Mouse (Mus musculus) neutrophil, adult 5-6 weeks (primary cell): Measurements from ENCODE around the gene Wnt3. TPM values are rescaled to one million over a fixed set of nuclear protein-coding genes. Genes with fewer than 3 reads are reported as not detected.

Source experiments
- ATAC-seq: fragments of 151-379, 151-347 bp; 2 replicates; pipeline ENCODE4 v1.8.0; 2017; ENCODE audit warnings: mild to moderate bottlenecking, moderate TSS enrichment; ENCODE audit not compliant: insufficient number of reproducible peaks, poor library complexity, low FRiP score, severe bottlenecking; ENCODE audit errors: extremely low read depth
- total RNA-seq: library from RNA; stranded (forward); fragments of 200-1000 nt; gene quantifications from 2 replicates; pipeline ENCODE4 v1.2.3, GENCODE M21; 2017

The Wnt3 gene
- total RNA-seq, 1 experiment from 2014 or later, result not detected

GRCm38 (mm10) chr11:103829956-103830355 is 56.0 kb downstream of the Wnt3 start:
- ATAC-seq, result no peak

GRCm38 (mm10) chr11:103830476-103830875 is 56.5 kb downstream of the Wnt3 start:
- ATAC-seq, result no peak

GRCm38 (mm10) chr11:103831766-103832165 is 57.8 kb downstream of the Wnt3 start:
- ATAC-seq, result no peak

GRCm38 (mm10) chr11:103832331-103832730 is 58.4 kb downstream of the Wnt3 start:
- no peak for ATAC-seq

GRCm38 (mm10) chr11:103838955-103839354 is 65.0 kb downstream of the Wnt3 start:
- no peak for ATAC-seq

- no peak for ATAC-seq
These were observed 66.9 kb downstream of the Wnt3 start for GRCm38 (mm10) chr11:103840834-103841233.

- ATAC-seq, result no peak
These were observed 74.3 kb downstream of the Wnt3 start for GRCm38 (mm10) chr11:103848287-103848686.

GRCm38 (mm10) chr11:103852590-103853283 is 78.8 kb downstream of the Wnt3 start:
- ATAC-seq, result no peak

GRCm38 (mm10) chr11:103853284-103853920 is 79.5 kb downstream of the Wnt3 start:
- no peak for ATAC-seq

- no peak for ATAC-seq
These were observed 80.3 kb downstream of the Wnt3 start for GRCm38 (mm10) chr11:103854294-103854693.

GRCm38 (mm10) chr11:103856641-103857040 is 82.7 kb downstream of the Wnt3 start:
- no peak for ATAC-seq

- ATAC-seq, result no peak
These were observed 84.8 kb downstream of the Wnt3 start for GRCm38 (mm10) chr11:103858760-103859159.

GRCm38 (mm10) chr11:103859933-103860610 is 86.1 kb downstream of the Wnt3 start:
- no peak for ATAC-seq

GRCm38 (mm10) chr11:103862951-103863350 is 89.0 kb downstream of the Wnt3 start:
- no peak for ATAC-seq

GRCm38 (mm10) chr11:103864486-103864885 is 90.5 kb downstream of the Wnt3 start:
- ATAC-seq, result no peak

- no peak for ATAC-seq
These were observed 91.4 kb downstream of the Wnt3 start for GRCm38 (mm10) chr11:103865346-103865745.
